ENCODE assay signal across 13 mouse cellular contexts in the genomic region with DNA sequence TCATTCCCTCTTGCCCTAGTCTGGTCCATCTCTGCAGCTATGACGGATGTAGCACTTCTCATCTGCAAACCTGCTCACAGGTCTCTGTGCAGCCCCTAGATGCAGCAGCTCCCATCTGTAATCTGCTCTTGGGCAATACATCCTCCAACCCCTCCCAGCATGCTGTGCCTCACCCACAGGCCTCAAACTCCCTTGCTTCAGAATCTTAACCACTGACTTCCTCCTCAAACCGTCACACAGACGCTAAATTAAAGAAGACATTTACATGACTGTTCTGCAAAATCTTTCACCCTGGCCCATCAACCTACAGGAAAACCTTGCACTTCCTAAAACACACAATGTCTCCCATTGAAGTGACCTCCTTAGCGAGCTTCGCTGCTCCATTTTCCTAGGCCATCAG. TPM values are rescaled to one million over a fixed set of nuclear protein-coding genes. Genes with fewer than 3 reads are reported as not detected.
A peak's percentile ranks its signal among the peaks of the same experiment; 100 is the strongest.
DNase-seq lines count a peak whose midpoint lies in the region; ATAC-seq and TF ChIP-seq lines count a peak whose summit lies in the region.
"Had no signal": no experiment of that assay in that cellular context is flagged by ENCODE, and none has a peak within 500 bp of the region (broad histone marks: within the 10 kb centered on the region; RNA-seq: fewer than 3 reads in every experiment).

No protein-coding gene starts in this region.

- 24% methylated on average over 5 of the region's 5 CpGs for WGBS in spleen, adult 2 months
- WGBS in heart, embryonic 10.5 days: 90% methylated on average over 5 of the region's 5 CpGs

- H3K9me3 ChIP-seq in heart, embryonic 10.5 days: no peaks in the 10 kb centered on the region
- H3K9me3 ChIP-seq: hindbrain, embryonic 12.5 days had no signal

- ATAC-seq in inflammation-experienced regulatory T-cells, adult 6 months: peak; percentile 77

- TF ChIP-seq POLR2A in spleen, adult 2 months (IDR thresholded peaks at IDR 0.05; ENCODE audit: low read depth, low read length): no peak

- no peak for TF ChIP-seq CTCF in spleen, adult 2 months (IDR thresholded peaks at IDR 0.05; ENCODE audit: extremely low read depth, insufficient read depth, insufficient read length, insufficient replicate concordance)

- peaks cover 38% of the 10 kb centered on the region for H3K36me3 ChIP-seq in spleen, adult 2 months (ENCODE audit: control insufficient read depth, insufficient read depth, low read length)
- H3K36me3 ChIP-seq in heart, embryonic 10.5 days: peaks cover 75% of the 10 kb centered on the region

- H3K27ac ChIP-seq in spleen, adult 2 months (ENCODE audit: insufficient read depth, low read length): peak overlapping the region; percentile 52
- no peak overlapping the region for H3K27ac ChIP-seq in heart, embryonic 10.5 days
- H3K27ac ChIP-seq: heart, adult 2 months; hindbrain, embryonic 12.5 days; layer of hippocampus, adult 2 months had no signal

- no peaks in the 10 kb centered on the region for H3K27me3 ChIP-seq in spleen, adult 2 months (ENCODE audit: control insufficient read depth, insufficient read depth, low read length)
- no peaks in the 10 kb centered on the region for H3K27me3 ChIP-seq in heart, embryonic 10.5 days (ENCODE audit: insufficient read depth, poor library complexity, severe bottlenecking)
- H3K27me3 ChIP-seq: hindbrain, embryonic 12.5 days had no signal

- H3K4me1 ChIP-seq in spleen, adult 2 months (ENCODE audit: control insufficient read depth, insufficient read depth, insufficient read length): peaks cover 7% of the 10 kb centered on the region; the same call in 1 of the 2 replicates
- H3K4me1 ChIP-seq in heart, embryonic 10.5 days: no peaks in the 10 kb centered on the region
- H3K4me1 ChIP-seq: hindbrain, embryonic 12.5 days had no signal

- peak in 1 of 2 experiments; percentile 11 for DNase-seq in spleen, adult 2 months (ENCODE audit: low read depth in 1 of 2, low spot score in 2 of 2)
- DNase-seq in spleen, postnatal 10 days (ENCODE audit: low spot score in 2 of 2): no peak
- DNase-seq in monocyte, adult 2 months (ENCODE audit: low read depth in 1 of 2, low spot score in 2 of 2): peak; percentile 41 to 42
- peak; percentile 67 to 81 for DNase-seq in thymus, postnatal 36 days
- DNase-seq in cerebellum, adult 9-10 months: no peak
- DNase-seq in right cerebral cortex, postnatal 4 days: no peak
- DNase-seq in heart, embryonic 10.5 days (ENCODE audit: low spot score): no peak
- DNase-seq: heart, adult 2 months; kidney, adult 18-20 months; left cerebral cortex, postnatal 4 days had no signal

- no peak overlapping the region for H3K4me3 ChIP-seq in spleen, adult 2 months (ENCODE audit: extremely low read depth, insufficient read depth, insufficient read length)
- no peak overlapping the region for H3K4me3 ChIP-seq in heart, embryonic 10.5 days
- H3K4me3 ChIP-seq: heart, adult 2 months; hindbrain, embryonic 12.5 days; layer of hippocampus, adult 2 months had no signal

RNA-seq across cellular contexts. Expression of a gene that starts 9.7 kb away (rescaled TPM):
- polyA plus RNA-seq in spleen, adult 2 months (2012; rRNA removed): 6.9 and 7.5 TPM in 2 replicates
- polyA plus RNA-seq in inflammation-experienced regulatory T-cells, adult 6 months (2017; shearing (Covaris generic)): 10 to 100 TPM in 2 of 3 experiments, 1 to 10 TPM in 1; 9.5 to 15.4 (median 13.3) TPM
- polyA plus RNA-seq in heart, embryonic 10.5 days (2016; fragmentation: Nextera tagmentation; extraction: Ambion mirVana): 12.2 and 14.2 TPM in 2 replicates

RNA-seq across cellular contexts. Expression of a gene that starts 9.7 kb away (rescaled TPM):
- polyA plus RNA-seq in spleen, adult 2 months (2012; rRNA removed): 10.5 and 11.0 TPM in 2 replicates
- 100 to 1,000 TPM; 148 to 161 (median 160) TPM for polyA plus RNA-seq in inflammation-experienced regulatory T-cells, adult 6 months (2017; shearing (Covaris generic))
- polyA plus RNA-seq in heart, embryonic 10.5 days (2016; fragmentation: Nextera tagmentation; extraction: Ambion mirVana): 228 and 283 TPM in 2 replicates

RNA-seq across cellular contexts. Expression of a gene that starts 32.5 kb away (rescaled TPM):
- 22.8 and 26.6 TPM in 2 replicates for polyA plus RNA-seq in spleen, adult 2 months (2012; rRNA removed)
- 10 to 100 TPM; 38.6 to 55.4 (median 48.3) TPM for polyA plus RNA-seq in inflammation-experienced regulatory T-cells, adult 6 months (2017; shearing (Covaris generic))
- polyA plus RNA-seq in heart, embryonic 10.5 days (2016; fragmentation: Nextera tagmentation; extraction: Ambion mirVana): 36.7 and 41.6 TPM in 2 replicates

RNA-seq across cellular contexts. Expression of a gene that starts 32.7 kb away (rescaled TPM):
- polyA plus RNA-seq in spleen, adult 2 months (2012; rRNA removed): 2.3 and 2.7 TPM in 2 replicates
- polyA plus RNA-seq in inflammation-experienced regulatory T-cells, adult 6 months (2017; shearing (Covaris generic)): 10 to 100 TPM in 2 of 3 experiments, 1 to 10 TPM in 1; 9.8 to 11.3 (median 10.6) TPM
- 40.7 and 42.5 TPM in 2 replicates for polyA plus RNA-seq in heart, embryonic 10.5 days (2016; fragmentation: Nextera tagmentation; extraction: Ambion mirVana)

Comparison
In these comparisons a context has a peak if more than half of its experiments do, and no peak if none do; other contexts are left out.
1. DNase-seq: peak in monocyte, adult 2 months (2 of 2) and thymus, postnatal 36 days (2 of 2); none in spleen, postnatal 10 days (0 of 2), cerebellum, adult 9-10 months (single experiment), right cerebral cortex, postnatal 4 days (single experiment) and heart, embryonic 10.5 days (single experiment).
2. RNA of a gene that starts 9.7 kb away (polyA plus RNA-seq): 228 to 283 TPM in heart, embryonic 10.5 days and 148 to 161 TPM in inflammation-experienced regulatory T-cells, adult 6 months; 10.5 to 11.0 TPM in spleen, adult 2 months; every median in the first group is over 10 times any median in the second.